10 mouse cellular contexts compared by ENCODE assay signal in the genomic region with DNA sequence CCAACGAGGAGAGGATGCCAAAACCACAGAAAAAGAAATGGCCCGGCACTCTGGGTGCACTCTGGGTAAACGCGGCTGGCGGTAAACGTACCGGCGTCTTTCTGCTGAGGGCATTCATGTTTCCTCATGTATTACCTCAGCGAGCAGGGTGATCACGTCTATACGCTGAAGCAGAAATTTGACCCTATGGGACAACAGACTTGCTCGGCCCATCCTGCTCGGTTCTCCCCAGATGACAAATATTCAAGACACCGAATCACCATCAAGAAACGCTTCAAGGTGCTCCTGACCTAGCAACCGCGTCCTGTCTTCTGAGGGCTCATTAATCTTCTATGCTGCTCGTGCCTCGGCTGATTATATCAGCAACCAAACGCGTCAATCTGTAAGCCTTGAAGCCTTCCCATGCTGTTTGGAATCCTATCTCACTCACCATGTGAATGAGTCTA. TPM values are rescaled to one million over a fixed set of nuclear protein-coding genes. Genes with fewer than 3 reads are reported as not detected.
A peak's percentile ranks its signal among the peaks of the same experiment; 100 is the strongest.
DNase-seq lines count a peak whose midpoint lies in the region; ATAC-seq and TF ChIP-seq lines count a peak whose summit lies in the region.
"Had no signal": no experiment of that assay in that cellular context is flagged by ENCODE, and none has a peak within 500 bp of the region (broad histone marks: within the 10 kb centered on the region; RNA-seq: fewer than 3 reads in every experiment).

No protein-coding gene starts in this region.

- DNase-seq in spleen, adult 18-20 months = peak; percentile 42 to 59
- DNase-seq in spleen, postnatal 14 days (ENCODE audit: low spot score in 2 of 2) = no peak
- DNase-seq in spleen, adult 2 months (ENCODE audit: low read depth in 1 of 2, low spot score in 2 of 2) = peak in 1 of 2 experiments; percentile 62
- no peak for DNase-seq in adipocyte (ENCODE audit: low spot score)
- DNase-seq in layer of hippocampus, adult 2 months (ENCODE audit: low spot score in 2 of 2) = no peak
- DNase-seq in frontal cortex, postnatal 10 days (ENCODE audit: low spot score in 2 of 2) = no peak

- H3K36me3 ChIP-seq in spleen, adult 2 months (ENCODE audit: control insufficient read depth, insufficient read depth, low read length) = no peaks in the 10 kb centered on the region
- no peaks in the 10 kb centered on the region for H3K36me3 ChIP-seq in kidney, embryonic 14.5 days (ENCODE audit: control insufficient read depth, insufficient read depth, low read length)

- H3K9ac ChIP-seq in kidney, embryonic 14.5 days (ENCODE audit: low read depth, low read length) = no peak overlapping the region

- peak; percentile 69 for ATAC-seq in inflammation-experienced regulatory T-cells, adult 6 months
- ATAC-seq in kidney, embryonic 14.5 days (ENCODE audit: low FRiP score, low TSS enrichment) = no peak
- ATAC-seq: lung, postnatal 0 days; midbrain, embryonic 16.5 days had no signal

- H3K27me3 ChIP-seq in spleen, adult 2 months (ENCODE audit: control insufficient read depth, insufficient read depth, low read length) = no peaks in the 10 kb centered on the region
- no peaks in the 10 kb centered on the region for H3K27me3 ChIP-seq in kidney, embryonic 14.5 days (ENCODE audit: control insufficient read depth, insufficient read depth, low read length)

- no peak overlapping the region for H3K4me2 ChIP-seq in kidney, embryonic 14.5 days (replicated peaks; ENCODE audit: low read depth, low read length)

- H3K4me3 ChIP-seq in spleen, adult 2 months (ENCODE audit: extremely low read depth, insufficient read depth, insufficient read length) = peak overlapping the region; percentile 33; the same call in 1 of the 2 replicates
- H3K4me3 ChIP-seq in kidney, embryonic 14.5 days (ENCODE audit: low read length) = no peak overlapping the region
- H3K4me3 ChIP-seq in layer of hippocampus, adult 2 months = no peak overlapping the region

- peak overlapping the region; percentile 73 for H3K27ac ChIP-seq in spleen, adult 2 months (ENCODE audit: insufficient read depth, low read length)
- H3K27ac ChIP-seq in kidney, embryonic 14.5 days (ENCODE audit: low read depth, low read length) = no peak overlapping the region
- H3K27ac ChIP-seq in layer of hippocampus, adult 2 months = no peak overlapping the region

- peaks cover 30% of the 10 kb centered on the region; the same call in 1 of the 2 replicates for H3K4me1 ChIP-seq in spleen, adult 2 months (ENCODE audit: control insufficient read depth, insufficient read depth, insufficient read length)
- H3K4me1 ChIP-seq in kidney, embryonic 14.5 days (ENCODE audit: control insufficient read depth, insufficient read depth, low read length) = no peaks in the 10 kb centered on the region

- H3K9me3 ChIP-seq in kidney, embryonic 14.5 days (ENCODE audit: control insufficient read depth, low read length) = no peaks in the 10 kb centered on the region

- TF ChIP-seq CTCF in spleen, adult 2 months (IDR thresholded peaks at IDR 0.05; ENCODE audit: extremely low read depth, insufficient read depth, insufficient read length, insufficient replicate concordance) = no peak
- no peak for TF ChIP-seq CTCF in layer of hippocampus, adult 2 months (conservative IDR thresholded peaks at IDR 0.05)

- WGBS in spleen, adult 2 months = 31% methylated on average over 21 of the region's 21 CpGs
- WGBS in kidney, embryonic 14.5 days = 57% methylated on average over 21 of the region's 21 CpGs

- TF ChIP-seq POLR2A in spleen, adult 2 months (IDR thresholded peaks at IDR 0.05; ENCODE audit: low read depth, low read length) = no peak

RNA-seq across cellular contexts. Expression of a gene that starts 26.7 kb away (rescaled TPM):
- polyA plus RNA-seq in inflammation-experienced regulatory T-cells, adult 6 months (2017; shearing (Covaris generic)) = 10 to 100 TPM; 61.2 to 75.3 (median 62.6) TPM
- 22.3 and 25.4 TPM in 2 replicates for polyA plus RNA-seq in spleen, adult 2 months (2012; rRNA removed)
- 37.8 and 69.6 TPM in 2 replicates for polyA plus RNA-seq in kidney, embryonic 14.5 days (2014; fragmentation: Nextera tagmentation; extraction: Ambion mirVana)
- total RNA-seq in layer of hippocampus, adult 2 months (2021) = 10 to 100 TPM; 42.2 to 45.9 TPM

RNA-seq across cellular contexts. Expression of a gene that starts 52.4 kb away (rescaled TPM):
- polyA plus RNA-seq in inflammation-experienced regulatory T-cells, adult 6 months (2017; shearing (Covaris generic)) = 100 to 1,000 TPM in 2 of 3 experiments, 10 to 100 TPM in 1; 95.7 to 124 (median 113) TPM
- 40.0 and 43.8 TPM in 2 replicates for polyA plus RNA-seq in spleen, adult 2 months (2012; rRNA removed)
- polyA plus RNA-seq in kidney, embryonic 14.5 days (2014; fragmentation: Nextera tagmentation; extraction: Ambion mirVana) = 17.4 and 21.3 TPM in 2 replicates
- 1 to 10 TPM; 8.6 to 9.0 TPM for total RNA-seq in layer of hippocampus, adult 2 months (2021)

Comparison
In these comparisons a context has a peak if more than half of its experiments do, and no peak if none do; other contexts are left out.
1. DNase-seq: peak in spleen, adult 18-20 months (2 of 2); none in spleen, postnatal 14 days (0 of 2), adipocyte (single experiment), layer of hippocampus, adult 2 months (0 of 2) and frontal cortex, postnatal 10 days (0 of 2).